Mouse (Mus musculus): ENCODE measurements around the gene Aar2.

DNA sequence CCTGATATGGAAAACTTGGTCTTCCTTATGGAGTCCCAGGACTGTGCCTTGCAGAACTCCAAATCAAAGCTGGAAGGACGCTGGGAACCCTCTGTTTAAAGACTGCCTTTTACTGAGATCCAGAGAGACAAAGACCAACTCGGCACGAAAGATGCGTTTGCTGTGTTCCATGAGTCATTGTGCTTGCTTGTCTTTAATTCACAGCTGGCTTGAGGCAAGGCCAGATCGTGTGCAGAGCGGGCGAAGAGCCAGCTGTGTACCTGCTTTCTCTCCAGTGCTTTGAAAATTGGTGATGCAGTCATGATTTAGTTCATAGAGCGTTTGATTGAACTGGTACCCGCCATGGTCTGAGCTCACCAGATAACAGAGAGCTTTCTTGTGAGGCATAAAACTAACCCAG, 32.3 kb upstream of the Aar2 start:
- TF ChIP-seq CTCF (IDR thresholded peaks at IDR 0.05; ENCODE audit: low read depth, low read length) = no peak
- TF ChIP-seq POLR2A (IDR thresholded peaks at IDR 0.05; ENCODE audit: extremely low read depth, insufficient read depth, low read length) = no peak
